Mouse (Mus musculus): ENCODE results near the gene Maff. TPM values are rescaled to one million over a fixed set of nuclear protein-coding genes. Genes with fewer than 3 reads are reported as not detected.

The Maff gene
- polyA plus RNA-seq, 1 experiment from 2014 or later = 1.1 TPM

GRCm38 (mm10) chr15:79322281-79322990 lies 24.0 kb upstream of the Maff start:
- Histone ChIP-seq H3K9me3 (ENCODE audit: control insufficient read depth, low read length) (no peaks in the 10 kb centered on the region), H3K4me1 (replicated peaks; ENCODE audit: control insufficient read depth, insufficient read depth, low read length) (peaks cover 7% of the 10 kb centered on the region), H3K27ac (ENCODE audit: low read length) (no peak overlapping the region), H3K9ac (replicated peaks; ENCODE audit: low read depth, low read length) (no peak overlapping the region), H3K4me2 (ENCODE audit: low read length) (no peak overlapping the region), H3K36me3 (ENCODE audit: control insufficient read depth, insufficient read depth) (no peaks in the 10 kb centered on the region), H3K4me3 (replicated peaks; ENCODE audit: low read length) (no peak overlapping the region), H3K27me3 (replicated peaks; ENCODE audit: control insufficient read depth, insufficient read depth, low read length) (no peaks in the 10 kb centered on the region)
- 86% methylated on average over 11 of the region's 11 CpGs for WGBS
- ATAC-seq = no peak

GRCm38 (mm10) chr15:79322991-79323790 lies 23.2 kb upstream of the Maff start:
- Histone ChIP-seq H3K9me3 (ENCODE audit: control insufficient read depth, low read length) (no peaks in the 10 kb centered on the region), H3K27ac (ENCODE audit: low read length) (no peak overlapping the region), H3K4me1 (replicated peaks; ENCODE audit: control insufficient read depth, insufficient read depth, low read length) (peaks cover 8% of the 10 kb centered on the region), H3K27me3 (replicated peaks; ENCODE audit: control insufficient read depth, insufficient read depth, low read length) (no peaks in the 10 kb centered on the region), H3K4me2 (ENCODE audit: low read length) (no peak overlapping the region), H3K9ac (replicated peaks; ENCODE audit: low read depth, low read length) (no peak overlapping the region), H3K4me3 (replicated peaks; ENCODE audit: low read length) (no peak overlapping the region), H3K36me3 (ENCODE audit: control insufficient read depth, insufficient read depth) (no peaks in the 10 kb centered on the region)
- WGBS = 78% methylated on average over 6 of the region's 6 CpGs
- no peak for ATAC-seq

- H3K36me3 ChIP-seq (ENCODE audit: control insufficient read depth, insufficient read depth) = no peaks in the 10 kb centered on the region
- H3K27ac ChIP-seq (ENCODE audit: low read length) = no peak overlapping the region
- no peak overlapping the region for H3K9ac ChIP-seq (replicated peaks; ENCODE audit: low read depth, low read length)
- no peaks in the 10 kb centered on the region for H3K27me3 ChIP-seq (replicated peaks; ENCODE audit: control insufficient read depth, insufficient read depth, low read length)
- H3K9me3 ChIP-seq (ENCODE audit: control insufficient read depth, low read length) = no peaks in the 10 kb centered on the region
- H3K4me2 ChIP-seq (ENCODE audit: low read length) = no peak overlapping the region
- no peak for ATAC-seq
- H3K4me1 ChIP-seq (replicated peaks; ENCODE audit: control insufficient read depth, insufficient read depth, low read length) = peaks cover 8% of the 10 kb centered on the region
- no peak overlapping the region for H3K4me3 ChIP-seq (replicated peaks; ENCODE audit: low read length)
- WGBS = 80% methylated on average over 4 of the region's 4 CpGs
Measured at GRCm38 (mm10) chr15:79323791-79324155, 22.6 kb upstream of the Maff start.

- no peaks in the 10 kb centered on the region for H3K27me3 ChIP-seq (replicated peaks; ENCODE audit: control insufficient read depth, insufficient read depth, low read length)
- H3K9ac ChIP-seq (replicated peaks; ENCODE audit: low read depth, low read length) = no peak overlapping the region
- H3K4me3 ChIP-seq (replicated peaks; ENCODE audit: low read length) = no peak overlapping the region
- peaks cover 8% of the 10 kb centered on the region for H3K4me1 ChIP-seq (replicated peaks; ENCODE audit: control insufficient read depth, insufficient read depth, low read length)
- 96% methylated on average over 3 of the region's 3 CpGs for WGBS
- ATAC-seq = no peak
- no peaks in the 10 kb centered on the region for H3K36me3 ChIP-seq (ENCODE audit: control insufficient read depth, insufficient read depth)
- no peak overlapping the region for H3K27ac ChIP-seq (ENCODE audit: low read length)
- H3K4me2 ChIP-seq (ENCODE audit: low read length) = no peak overlapping the region
- H3K9me3 ChIP-seq (ENCODE audit: control insufficient read depth, low read length) = no peaks in the 10 kb centered on the region
Measured at GRCm38 (mm10) chr15:79324373-79324772, 22.0 kb upstream of the Maff start.

GRCm38 (mm10) chr15:79325742-79326141 lies 20.7 kb upstream of the Maff start:
- no peak for ATAC-seq
- Histone ChIP-seq H3K4me2 (ENCODE audit: low read length) (no peak overlapping the region), H3K27ac (ENCODE audit: low read length) (no peak overlapping the region), H3K36me3 (ENCODE audit: control insufficient read depth, insufficient read depth) (no peaks in the 10 kb centered on the region), H3K9ac (replicated peaks; ENCODE audit: low read depth, low read length) (no peak overlapping the region), H3K4me1 (replicated peaks; ENCODE audit: control insufficient read depth, insufficient read depth, low read length) (peaks cover 8% of the 10 kb centered on the region), H3K27me3 (replicated peaks; ENCODE audit: control insufficient read depth, insufficient read depth, low read length) (no peaks in the 10 kb centered on the region), H3K9me3 (ENCODE audit: control insufficient read depth, low read length) (no peaks in the 10 kb centered on the region), H3K4me3 (replicated peaks; ENCODE audit: low read length) (no peak overlapping the region)
- WGBS = 89% methylated on average over 3 of the region's 3 CpGs

GRCm38 (mm10) chr15:79326264-79326663 lies 20.2 kb upstream of the Maff start:
- H3K9ac ChIP-seq (replicated peaks; ENCODE audit: low read depth, low read length) = no peak overlapping the region; the same call in 1 of the 2 replicates
- H3K4me1 ChIP-seq (replicated peaks; ENCODE audit: control insufficient read depth, insufficient read depth, low read length) = peaks cover 8% of the 10 kb centered on the region
- H3K27ac ChIP-seq (ENCODE audit: low read length) = no peak overlapping the region
- no peak overlapping the region for H3K4me2 ChIP-seq (ENCODE audit: low read length)
- no peak overlapping the region for H3K4me3 ChIP-seq (replicated peaks; ENCODE audit: low read length)
- no peak for ATAC-seq
- no peaks in the 10 kb centered on the region for H3K9me3 ChIP-seq (ENCODE audit: control insufficient read depth, low read length)
- no peaks in the 10 kb centered on the region for H3K36me3 ChIP-seq (ENCODE audit: control insufficient read depth, insufficient read depth)
- WGBS = 71% methylated on average over 4 of the region's 4 CpGs
- H3K27me3 ChIP-seq (replicated peaks; ENCODE audit: control insufficient read depth, insufficient read depth, low read length) = no peaks in the 10 kb centered on the region

GRCm38 (mm10) chr15:79326971-79327961 lies 19.2 kb upstream of the Maff start:
- peaks cover 8% of the 10 kb centered on the region for H3K4me1 ChIP-seq (replicated peaks; ENCODE audit: control insufficient read depth, insufficient read depth, low read length)
- H3K9me3 ChIP-seq (ENCODE audit: control insufficient read depth, low read length) = no peaks in the 10 kb centered on the region
- 7% methylated on average over 20 of the region's 20 CpGs for WGBS
- H3K27ac ChIP-seq (ENCODE audit: low read length) = peak overlapping the region; percentile 83
- peak overlapping the region; percentile 64 for H3K4me3 ChIP-seq (replicated peaks; ENCODE audit: low read length)
- peak overlapping the region; percentile 62 for H3K9ac ChIP-seq (replicated peaks; ENCODE audit: low read depth, low read length)
- H3K27me3 ChIP-seq (replicated peaks; ENCODE audit: control insufficient read depth, insufficient read depth, low read length) = no peaks in the 10 kb centered on the region
- H3K4me2 ChIP-seq (ENCODE audit: low read length) = peak overlapping the region; percentile 59
- ATAC-seq = peak; percentile 29; the same call in 1 of the 2 replicates
- H3K36me3 ChIP-seq (ENCODE audit: control insufficient read depth, insufficient read depth) = no peaks in the 10 kb centered on the region

GRCm38 (mm10) chr15:79328058-79328938 lies 18.1 kb upstream of the Maff start, which contains the start of gene Pla2g6:
Gene Pla2g6 (minus strand): TSS chr15:79328390.
- no peaks in the 10 kb centered on the region for H3K27me3 ChIP-seq (replicated peaks; ENCODE audit: control insufficient read depth, insufficient read depth, low read length)
- H3K4me3 ChIP-seq (replicated peaks; ENCODE audit: low read length) = peak within 1 kb of the TSS; percentile 64
- peak within 1 kb of the TSS; percentile 83 for H3K27ac ChIP-seq (ENCODE audit: low read length)
- H3K9me3 ChIP-seq (ENCODE audit: control insufficient read depth, low read length) = no peaks in the 10 kb centered on the region
- no peaks in the 10 kb centered on the region for H3K36me3 ChIP-seq (ENCODE audit: control insufficient read depth, insufficient read depth)
- 4% methylated on average over 46 of the region's 46 CpGs for WGBS
- peak within 1 kb of the TSS; percentile 59 for H3K4me2 ChIP-seq (ENCODE audit: low read length)
- ATAC-seq = peak; percentile 98
- H3K4me1 ChIP-seq (replicated peaks; ENCODE audit: control insufficient read depth, insufficient read depth, low read length) = peaks cover 8% of the 10 kb centered on the region
- H3K9ac ChIP-seq (replicated peaks; ENCODE audit: low read depth, low read length) = peak within 1 kb of the TSS; percentile 62

Measured in forebrain, embryonic 16.5 days (tissue).